27 mouse cellular contexts compared by ENCODE assay signal in the genomic region with DNA sequence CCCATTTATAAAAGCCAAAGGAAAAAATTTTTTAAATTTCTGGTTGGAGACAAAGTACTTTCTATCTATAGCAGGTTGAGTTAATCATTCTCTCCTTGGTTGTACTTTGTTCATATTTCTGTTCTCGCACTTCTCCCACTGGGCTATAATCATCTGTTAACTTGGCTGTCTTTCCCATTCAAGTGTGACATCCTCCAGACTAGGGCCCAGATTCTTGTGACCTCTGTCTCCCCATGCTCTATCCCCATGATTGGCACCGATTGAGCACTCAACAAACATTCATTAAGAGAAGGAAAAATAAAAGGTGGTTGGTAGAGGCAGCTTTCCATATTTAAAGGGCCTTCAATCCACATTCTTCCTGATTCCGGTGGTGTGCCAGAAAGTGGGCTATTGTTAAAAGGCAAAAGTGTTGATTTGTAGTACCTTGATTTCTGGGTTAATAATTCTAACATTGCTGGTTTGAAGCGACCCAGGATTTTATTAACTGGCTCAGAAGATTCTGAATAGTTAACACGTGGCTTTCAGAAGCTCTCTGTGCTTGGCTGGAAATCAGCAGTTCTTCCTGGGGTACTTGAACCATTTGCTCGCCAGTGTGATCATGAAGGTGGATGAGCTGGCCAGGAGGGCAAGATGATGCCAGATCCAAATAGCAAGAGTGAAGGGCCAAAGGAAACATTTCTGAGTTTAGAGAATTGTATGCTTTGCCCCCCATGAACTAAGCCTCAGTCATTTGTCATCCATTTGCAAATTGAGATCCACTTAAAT.
DNase-seq lines count a peak whose midpoint lies in the region; ATAC-seq lines count a peak whose summit lies in the region.
"Had no signal": no experiment of that assay in that cellular context is flagged by ENCODE, and none has a peak within 500 bp of the region (broad histone marks: within the 10 kb centered on the region; RNA-seq: fewer than 3 reads in every experiment).

No protein-coding gene starts in this region.

- no peak overlapping the region for H3K9ac ChIP-seq in intestine, embryonic 16.5 days (ENCODE audit: low read depth, low read length)
- no peak overlapping the region for H3K9ac ChIP-seq in intestine, embryonic 15.5 days
- H3K9ac ChIP-seq: embryonic facial prominence, embryonic 12.5 days; hindbrain, embryonic 15.5 days; liver, embryonic 15.5 days; lung, embryonic 15.5 days; neural tube, embryonic 12.5 days had no signal

- H3K9me3 ChIP-seq in intestine, embryonic 16.5 days (ENCODE audit: control insufficient read depth, low read length): no peaks in the 10 kb centered on the region
- no peaks in the 10 kb centered on the region for H3K9me3 ChIP-seq in intestine, embryonic 15.5 days
- H3K9me3 ChIP-seq in limb, embryonic 10.5 days (replicated peaks): no peaks in the 10 kb centered on the region
- H3K9me3 ChIP-seq: embryonic facial prominence, embryonic 12.5 days; hindbrain, embryonic 15.5 days; liver, embryonic 15.5 days; lung, embryonic 15.5 days; neural tube, embryonic 12.5 days had no signal

- no peaks in the 10 kb centered on the region for H3K36me3 ChIP-seq in intestine, embryonic 16.5 days (ENCODE audit: control insufficient read depth, insufficient read depth, low read length)
- H3K36me3 ChIP-seq in intestine, embryonic 15.5 days: no peaks in the 10 kb centered on the region
- no peaks in the 10 kb centered on the region for H3K36me3 ChIP-seq in limb, embryonic 10.5 days
- H3K36me3 ChIP-seq: embryonic facial prominence, embryonic 12.5 days; hindbrain, embryonic 15.5 days; liver, embryonic 15.5 days; lung, embryonic 15.5 days; neural tube, embryonic 12.5 days had no signal

- no peak overlapping the region for H3K4me2 ChIP-seq in intestine, embryonic 16.5 days (ENCODE audit: low read depth, low read length)
- H3K4me2 ChIP-seq in intestine, embryonic 15.5 days (replicated peaks): no peak overlapping the region
- H3K4me2 ChIP-seq: embryonic facial prominence, embryonic 12.5 days; heart, embryonic 11.5 days; hindbrain, embryonic 15.5 days; liver, embryonic 15.5 days; lung, embryonic 15.5 days; midbrain, embryonic 11.5 days; neural tube, embryonic 12.5 days had no signal

- H3K4me3 ChIP-seq in intestine, embryonic 16.5 days (ENCODE audit: low read length): no peak overlapping the region
- H3K4me3 ChIP-seq in intestine, embryonic 15.5 days (replicated peaks): no peak overlapping the region
- H3K4me3 ChIP-seq in limb, embryonic 10.5 days: no peak overlapping the region
- H3K4me3 ChIP-seq: embryonic facial prominence, embryonic 12.5 days; hindbrain, embryonic 15.5 days; liver, embryonic 15.5 days; lung, embryonic 15.5 days; myocyte; neural tube, embryonic 12.5 days had no signal

- peak; percentile 64; the same call in 1 of the 2 replicates for ATAC-seq in intestine, embryonic 16.5 days
- no peak for ATAC-seq in intestine, embryonic 15.5 days
- ATAC-seq: forebrain, embryonic 14.5 days; inflammation-experienced regulatory T-cells, adult 6 months; midbrain, embryonic 16.5 days had no signal

- no peak overlapping the region for H3K27ac ChIP-seq in intestine, embryonic 16.5 days (ENCODE audit: low read length)
- no peak overlapping the region for H3K27ac ChIP-seq in intestine, embryonic 15.5 days
- no peak overlapping the region for H3K27ac ChIP-seq in limb, embryonic 10.5 days
- H3K27ac ChIP-seq: embryonic facial prominence, embryonic 12.5 days; hindbrain, embryonic 15.5 days; liver, embryonic 15.5 days; lung, embryonic 15.5 days; neural tube, embryonic 12.5 days had no signal

- no peaks in the 10 kb centered on the region for H3K27me3 ChIP-seq in intestine, embryonic 16.5 days (replicated peaks; ENCODE audit: control insufficient read depth, insufficient read depth, low read length)
- H3K27me3 ChIP-seq in intestine, embryonic 15.5 days (replicated peaks): no peaks in the 10 kb centered on the region
- no peaks in the 10 kb centered on the region for H3K27me3 ChIP-seq in limb, embryonic 10.5 days (ENCODE audit: low read depth, poor library complexity, severe bottlenecking)
- H3K27me3 ChIP-seq: embryonic facial prominence, embryonic 12.5 days; hindbrain, embryonic 15.5 days; liver, embryonic 15.5 days; lung, embryonic 15.5 days; neural tube, embryonic 12.5 days had no signal

- 66% methylated on average over 6 of the region's 6 CpGs for WGBS in intestine, embryonic 16.5 days
- 71% methylated on average over 6 of the region's 6 CpGs for WGBS in intestine, embryonic 15.5 days
- WGBS in limb, embryonic 10.5 days: 77% methylated on average over 6 of the region's 6 CpGs

- no peaks in the 10 kb centered on the region for H3K4me1 ChIP-seq in intestine, embryonic 16.5 days (ENCODE audit: control insufficient read depth, insufficient read depth, low read length)
- H3K4me1 ChIP-seq in intestine, embryonic 15.5 days (replicated peaks): no peaks in the 10 kb centered on the region
- no peaks in the 10 kb centered on the region for H3K4me1 ChIP-seq in limb, embryonic 10.5 days
- H3K4me1 ChIP-seq: embryonic facial prominence, embryonic 12.5 days; hindbrain, embryonic 15.5 days; liver, embryonic 15.5 days; lung, embryonic 15.5 days; neural tube, embryonic 12.5 days had no signal

- DNase-seq in brain, adult 2 months (ENCODE audit: low read depth, low spot score): peak; percentile 24
- DNase-seq in kidney, adult 8-10 months: peak; percentile 57 to 80
- DNase-seq in kidney, postnatal 10 days: peak; percentile 17
- DNase-seq in spleen, postnatal 14 days (ENCODE audit: low spot score in 2 of 2): no peak
- DNase-seq in spleen, adult 12 weeks (ENCODE audit: low spot score): no peak
- DNase-seq in limb, embryonic 10.5 days (ENCODE audit: low spot score): no peak
- DNase-seq: adrenal gland, postnatal 25 days; cerebellum, adult 18-20 months; embryo, embryonic 11 days; gastrocnemius, postnatal 25 days; heart, adult 18-20 months; liver; right cerebral cortex, adult 18-20 months; thymus, postnatal 4 days had no signal

Comparison
In these comparisons a context has a peak if more than half of its experiments do, and no peak if none do; other contexts are left out.
1. DNase-seq: peak in brain, adult 2 months (single experiment), kidney, adult 8-10 months (2 of 2) and kidney, postnatal 10 days (single experiment); none in spleen, postnatal 14 days (0 of 2), spleen, adult 12 weeks (single experiment) and limb, embryonic 10.5 days (single experiment).